Mouse (Mus musculus): Measurements from ENCODE around the gene Iqcn. TPM values are rescaled to one million over a fixed set of nuclear protein-coding genes. Genes with fewer than 3 reads are reported as not detected.
A peak's percentile ranks its signal among the peaks of the same experiment; 100 is the strongest.

Iqcn gene
- polyA plus RNA-seq, 1 experiment = 0.08 TPM

- peak overlapping the region; percentile 86 for H3K4me3 ChIP-seq (ENCODE audit: insufficient read depth, low read length)
- TF ChIP-seq CTCF (IDR thresholded peaks at IDR 0.05; ENCODE audit: extremely low read depth, insufficient read depth, low read length) (no peak), POLR2A (IDR thresholded peaks at IDR 0.05; ENCODE audit: extremely low read depth, insufficient read depth, low read length) (no peak)
- H3K27ac ChIP-seq (ENCODE audit: insufficient read depth, low read length) = no peak overlapping the region
- H3K4me1 ChIP-seq (ENCODE audit: control insufficient read depth, insufficient read depth, low read length) = peaks cover 8% of the 10 kb centered on the region
These were observed 52.6 kb downstream of the Iqcn start for GRCm38 (mm10) chr8:70755661-70756475.

GRCm38 (mm10) chr8:70756476-70757040, 53.3 kb downstream of the Iqcn start:
- TF ChIP-seq POLR2A (IDR thresholded peaks at IDR 0.05; ENCODE audit: extremely low read depth, insufficient read depth, low read length) = no peak
- no peak for TF ChIP-seq CTCF (IDR thresholded peaks at IDR 0.05; ENCODE audit: extremely low read depth, insufficient read depth, low read length)
- peaks cover 8% of the 10 kb centered on the region for H3K4me1 ChIP-seq (ENCODE audit: control insufficient read depth, insufficient read depth, low read length)
- H3K27ac ChIP-seq (ENCODE audit: insufficient read depth, low read length) = no peak overlapping the region
- H3K4me3 ChIP-seq (ENCODE audit: insufficient read depth, low read length) = no peak overlapping the region; the same call in 1 of the 2 replicates

- TF ChIP-seq POLR2A (IDR thresholded peaks at IDR 0.05; ENCODE audit: extremely low read depth, insufficient read depth, low read length) (peak; percentile 33; the same call in 1 of the 2 replicates), CTCF (IDR thresholded peaks at IDR 0.05; ENCODE audit: extremely low read depth, insufficient read depth, low read length) (peak; percentile 50; the same call in 1 of the 2 replicates)
- peaks cover 8% of the 10 kb centered on the region for H3K4me1 ChIP-seq (ENCODE audit: control insufficient read depth, insufficient read depth, low read length)
- H3K4me3 ChIP-seq (ENCODE audit: insufficient read depth, low read length) = no peak overlapping the region
- no peak overlapping the region for H3K27ac ChIP-seq (ENCODE audit: insufficient read depth, low read length)
These were observed 54.5 kb downstream of the Iqcn start for GRCm38 (mm10) chr8:70757523-70758307.

- no peak for TF ChIP-seq CTCF (IDR thresholded peaks at IDR 0.05; ENCODE audit: extremely low read depth, insufficient read depth, low read length)
- TF ChIP-seq POLR2A (IDR thresholded peaks at IDR 0.05; ENCODE audit: extremely low read depth, insufficient read depth, low read length) = no peak
- Histone ChIP-seq H3K4me3 (ENCODE audit: insufficient read depth, low read length) (no peak overlapping the region), H3K27ac (ENCODE audit: insufficient read depth, low read length) (no peak overlapping the region), H3K4me1 (ENCODE audit: control insufficient read depth, insufficient read depth, low read length) (peaks cover 5% of the 10 kb centered on the region)
These were observed 55.0 kb downstream of the Iqcn start for GRCm38 (mm10) chr8:70758308-70758615.

- Histone ChIP-seq H3K4me3 (ENCODE audit: insufficient read depth, low read length) (no peak overlapping the region), H3K4me1 (ENCODE audit: control insufficient read depth, insufficient read depth, low read length) (peaks cover 3% of the 10 kb centered on the region; the same call in 1 of the 2 replicates), H3K27ac (ENCODE audit: insufficient read depth, low read length) (no peak overlapping the region)
- TF ChIP-seq CTCF (IDR thresholded peaks at IDR 0.05; ENCODE audit: extremely low read depth, insufficient read depth, low read length) (no peak), POLR2A (IDR thresholded peaks at IDR 0.05; ENCODE audit: extremely low read depth, insufficient read depth, low read length) (peak; percentile 54; the same call in 1 of the 2 replicates)
These were observed 55.6 kb downstream of the Iqcn start for GRCm38 (mm10) chr8:70758616-70759561.

GRCm38 (mm10) chr8:70760350-70760749, 57.1 kb downstream of the Iqcn start:
- Histone ChIP-seq H3K4me3 (ENCODE audit: insufficient read depth, low read length) (peak overlapping the region; percentile 45), H3K4me1 (ENCODE audit: control insufficient read depth, insufficient read depth, low read length) (peaks cover 3% of the 10 kb centered on the region; the same call in 1 of the 2 replicates), H3K27ac (ENCODE audit: insufficient read depth, low read length) (peak overlapping the region; percentile 37; the same call in 1 of the 2 replicates)
- TF ChIP-seq POLR2A (IDR thresholded peaks at IDR 0.05; ENCODE audit: extremely low read depth, insufficient read depth, low read length) (no peak), CTCF (IDR thresholded peaks at IDR 0.05; ENCODE audit: extremely low read depth, insufficient read depth, low read length) (no peak)

GRCm38 (mm10) chr8:70760775-70761406, 57.6 kb downstream of the Iqcn start, which contains the start of gene Mpv17l2:
Mpv17l2 (minus strand) TSS chr8:70760946.
- H3K4me3 ChIP-seq (ENCODE audit: insufficient read depth, low read length) = peak within 1 kb of the TSS; percentile 45
- H3K4me1 ChIP-seq (ENCODE audit: control insufficient read depth, insufficient read depth, low read length) = peaks cover 6% of the 10 kb centered on the region; the same call in 1 of the 2 replicates
- peak within 1 kb of the TSS; percentile 37; the same call in 1 of the 2 replicates for H3K27ac ChIP-seq (ENCODE audit: insufficient read depth, low read length)
- TF ChIP-seq POLR2A (IDR thresholded peaks at IDR 0.05; ENCODE audit: extremely low read depth, insufficient read depth, low read length) = peak; percentile 73; the same call in 1 of the 2 replicates
- TF ChIP-seq CTCF (IDR thresholded peaks at IDR 0.05; ENCODE audit: extremely low read depth, insufficient read depth, low read length) = no peak

- Histone ChIP-seq H3K4me1 (ENCODE audit: control insufficient read depth, insufficient read depth, low read length) (peaks cover 10% of the 10 kb centered on the region; the same call in 1 of the 2 replicates), H3K27ac (ENCODE audit: insufficient read depth, low read length) (no peak overlapping the region), H3K4me3 (ENCODE audit: insufficient read depth, low read length) (no peak overlapping the region)
- TF ChIP-seq CTCF (IDR thresholded peaks at IDR 0.05; ENCODE audit: extremely low read depth, insufficient read depth, low read length) (no peak), POLR2A (IDR thresholded peaks at IDR 0.05; ENCODE audit: extremely low read depth, insufficient read depth, low read length) (no peak)
These were observed 58.9 kb downstream of the Iqcn start for GRCm38 (mm10) chr8:70762118-70762517.

Measured in cortical plate, adult 2 months (tissue).